Mouse (Mus musculus): ENCODE measurements around the gene Cma2. TPM values are rescaled to one million over a fixed set of nuclear protein-coding genes. Genes with fewer than 3 reads are reported as not detected.

Gene Cma2
- not detected in 2 replicates for polyA plus RNA-seq (2015; fragmentation: Nextera tagmentation; extraction: Ambion mirVana)

GRCm38 (mm10) chr14:55950346-55951030 is at the start of gene Cma2:
TSS of gene Cma2 (plus strand) at chr14:55950980.
- 80% methylated on average over 6 of the region's 6 CpGs for WGBS
- no peaks in the 10 kb centered on the region for H3K27me3 ChIP-seq

DNA sequence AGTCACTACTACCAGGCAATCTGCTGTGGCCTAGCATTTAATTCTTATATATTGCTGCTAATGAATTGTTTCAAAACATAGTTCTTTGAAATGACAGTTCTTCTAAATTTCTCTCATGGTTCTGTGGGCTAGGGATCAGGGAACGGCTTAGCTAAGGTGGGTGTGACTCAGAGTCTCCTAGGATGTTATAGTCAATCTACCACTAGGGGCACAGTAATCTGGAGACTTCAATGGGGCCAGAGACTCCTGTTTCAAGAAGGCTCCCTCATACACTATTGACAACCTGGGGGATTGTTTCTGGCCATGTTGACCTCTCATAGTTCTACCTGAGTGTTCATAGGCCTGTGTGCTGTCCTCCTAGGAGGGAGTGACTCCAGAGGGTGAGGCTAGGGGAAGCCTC is 45.3 kb upstream of the Cma2 start:
- Histone ChIP-seq H3K9ac (no peak overlapping the region), H3K9me3 (replicated peaks) (no peaks in the 10 kb centered on the region), H3K4me1 (replicated peaks) (peaks cover 6% of the 10 kb centered on the region), H3K36me3 (no peaks in the 10 kb centered on the region), H3K4me3 (no peak overlapping the region), H3K27me3 (no peaks in the 10 kb centered on the region), H3K27ac (no peak overlapping the region), H3K4me2 (no peak overlapping the region)
- WGBS = 14% methylated on average over 1 of the region's 1 CpGs
- no peak for ATAC-seq (replicated peaks; ENCODE audit: insufficient number of reproducible peaks, insufficient read depth, low FRiP score, low read depth)

More at GRCm38 (mm10) chr14:55950346-55951030, at the start of gene Cma2:
- no peak for ATAC-seq (replicated peaks; ENCODE audit: insufficient number of reproducible peaks, insufficient read depth, low FRiP score, low read depth)
- Histone ChIP-seq H3K4me3 (no peak within 1 kb of the TSS), H3K27ac (no peak within 1 kb of the TSS), H3K4me1 (replicated peaks) (peaks cover 8% of the 10 kb centered on the region), H3K9me3 (replicated peaks) (no peaks in the 10 kb centered on the region), H3K4me2 (no peak within 1 kb of the TSS), H3K9ac (no peak within 1 kb of the TSS), H3K36me3 (no peaks in the 10 kb centered on the region)

- 53% methylated on average over 4 of the region's 4 CpGs for WGBS
These were observed 37.4 kb upstream of the Cma2 start for GRCm38 (mm10) chr14:55913406-55913805.

GRCm38 (mm10) chr14:55918240-55919082 is 32.3 kb upstream of the Cma2 start:
- Histone ChIP-seq H3K27ac (no peak overlapping the region), H3K4me1 (replicated peaks) (peaks cover 6% of the 10 kb centered on the region), H3K9me3 (replicated peaks) (no peaks in the 10 kb centered on the region), H3K4me3 (no peak overlapping the region), H3K36me3 (no peaks in the 10 kb centered on the region), H3K4me2 (no peak overlapping the region), H3K27me3 (no peaks in the 10 kb centered on the region), H3K9ac (no peak overlapping the region)
- no peak for ATAC-seq (replicated peaks; ENCODE audit: insufficient number of reproducible peaks, insufficient read depth, low FRiP score, low read depth)
- 35% methylated on average over 14 of the region's 14 CpGs for WGBS

More at GRCm38 (mm10) chr14:55913406-55913805, 37.4 kb upstream of the Cma2 start:
- H3K4me2 ChIP-seq = no peak overlapping the region
- H3K27me3 ChIP-seq = no peaks in the 10 kb centered on the region
- no peak overlapping the region for H3K9ac ChIP-seq
- no peak overlapping the region for H3K4me3 ChIP-seq
- H3K36me3 ChIP-seq = no peaks in the 10 kb centered on the region
- H3K4me1 ChIP-seq (replicated peaks) = no peaks in the 10 kb centered on the region
- H3K9me3 ChIP-seq (replicated peaks) = no peaks in the 10 kb centered on the region
- ATAC-seq (replicated peaks; ENCODE audit: insufficient number of reproducible peaks, insufficient read depth, low FRiP score, low read depth) = no peak
- no peak overlapping the region for H3K27ac ChIP-seq

GRCm38 (mm10) chr14:55922475-55923232 is 28.1 kb upstream of the Cma2 start:
- Histone ChIP-seq H3K27ac (no peak overlapping the region), H3K4me1 (replicated peaks) (peaks cover 6% of the 10 kb centered on the region), H3K36me3 (no peaks in the 10 kb centered on the region), H3K9ac (peak overlapping the region; percentile 17; the same call in 1 of the 2 replicates), H3K27me3 (no peaks in the 10 kb centered on the region), H3K4me3 (no peak overlapping the region), H3K9me3 (replicated peaks) (no peaks in the 10 kb centered on the region), H3K4me2 (no peak overlapping the region)
- 18% methylated on average over 7 of the region's 7 CpGs for WGBS
- ATAC-seq (replicated peaks; ENCODE audit: insufficient number of reproducible peaks, insufficient read depth, low FRiP score, low read depth) = no peak

DNA sequence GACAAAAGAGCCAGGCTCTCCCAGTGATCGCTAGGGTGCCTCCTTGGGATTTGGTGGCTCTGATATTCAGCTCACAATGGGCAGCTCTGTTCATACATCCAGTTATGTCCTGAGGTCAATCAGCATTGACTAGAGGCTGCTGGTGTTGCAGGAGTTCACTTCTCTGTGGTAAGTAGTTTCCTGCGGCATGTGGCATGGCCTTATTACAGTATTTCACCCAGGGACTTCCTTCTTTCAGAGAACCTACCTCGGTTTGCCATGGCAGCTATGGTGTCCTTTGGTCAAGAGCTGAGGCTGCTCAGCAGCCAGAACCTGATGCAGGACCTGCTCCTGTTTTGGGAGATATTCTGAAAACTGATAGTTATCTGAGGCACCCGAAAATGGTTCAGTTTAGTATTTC is 23.9 kb upstream of the Cma2 start:
- H3K4me2 ChIP-seq = no peak overlapping the region
- no peak overlapping the region for H3K9ac ChIP-seq
- 79% methylated on average over 4 of the region's 4 CpGs for WGBS
- H3K9me3 ChIP-seq (replicated peaks) = no peaks in the 10 kb centered on the region
- no peaks in the 10 kb centered on the region for H3K36me3 ChIP-seq
- H3K27ac ChIP-seq = no peak overlapping the region
- no peak overlapping the region for H3K4me3 ChIP-seq
- H3K27me3 ChIP-seq = no peaks in the 10 kb centered on the region
- ATAC-seq (replicated peaks; ENCODE audit: insufficient number of reproducible peaks, insufficient read depth, low FRiP score, low read depth) = no peak
- peaks cover 6% of the 10 kb centered on the region for H3K4me1 ChIP-seq (replicated peaks)

DNA sequence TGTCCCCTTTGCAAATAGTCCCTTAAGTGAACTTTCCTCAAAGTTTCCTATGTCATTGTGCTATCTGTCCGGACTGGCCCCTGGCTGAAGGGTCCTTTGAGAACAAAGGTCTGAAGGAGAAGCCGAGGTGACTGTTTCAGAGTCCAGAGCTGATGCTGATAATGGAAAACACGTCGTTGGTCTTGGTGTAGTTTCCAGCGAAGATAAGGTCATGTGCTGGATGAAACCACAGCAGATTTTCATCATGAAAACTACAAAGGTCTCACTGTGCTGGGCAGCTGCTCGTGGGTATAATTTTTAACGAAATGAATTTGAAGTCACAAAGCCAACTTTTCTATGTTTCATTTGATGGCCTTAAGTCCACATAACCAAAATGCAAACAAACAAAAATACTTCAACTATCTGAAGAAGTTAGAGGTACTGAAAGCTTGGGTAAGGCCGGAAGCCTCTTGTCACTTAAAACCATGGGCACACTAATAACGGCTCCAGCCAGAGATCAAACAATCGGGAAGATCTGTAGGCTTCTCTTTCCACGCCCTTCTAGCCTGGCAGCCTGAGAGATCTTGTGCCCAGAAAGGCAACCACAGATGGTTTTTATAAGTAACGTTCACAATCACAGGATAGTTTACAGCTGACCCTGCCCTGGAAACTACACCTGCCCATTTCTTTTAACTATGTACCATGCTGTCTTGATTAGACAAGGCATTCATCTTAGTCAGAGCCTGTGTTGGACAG is 21.4 kb upstream of the Cma2 start:
- no peaks in the 10 kb centered on the region; the same call in 1 of the 2 replicates for H3K4me1 ChIP-seq (replicated peaks)
- no peaks in the 10 kb centered on the region for H3K27me3 ChIP-seq
- H3K4me2 ChIP-seq = no peak overlapping the region
- H3K4me3 ChIP-seq = no peak overlapping the region
- no peak overlapping the region for H3K27ac ChIP-seq
- no peaks in the 10 kb centered on the region for H3K36me3 ChIP-seq
- no peak overlapping the region for H3K9ac ChIP-seq
- no peaks in the 10 kb centered on the region for H3K9me3 ChIP-seq (replicated peaks)
- no peak for ATAC-seq (replicated peaks; ENCODE audit: insufficient number of reproducible peaks, insufficient read depth, low FRiP score, low read depth)
- 51% methylated on average over 12 of the region's 12 CpGs for WGBS

DNA sequence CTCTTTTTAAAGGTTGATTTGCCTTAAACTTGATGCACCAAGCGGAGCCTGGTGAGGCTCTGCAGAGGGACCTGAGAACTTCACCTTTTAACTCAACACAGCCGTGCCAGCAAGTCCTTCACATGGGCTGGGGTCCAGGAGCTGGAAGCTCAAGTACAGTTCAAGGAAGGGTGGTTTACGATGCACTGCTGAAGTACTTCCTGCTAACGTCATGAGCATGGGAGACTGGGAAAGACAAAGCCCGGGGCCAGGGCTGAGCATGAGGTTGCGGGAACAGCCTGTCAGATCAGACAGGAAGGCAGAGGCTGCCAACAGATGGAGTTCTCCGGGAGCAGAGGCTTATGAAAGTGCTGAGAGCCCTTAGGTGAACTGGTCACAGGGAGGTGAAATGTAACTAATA is 17.2 kb upstream of the Cma2 start:
- Histone ChIP-seq H3K27me3 (no peaks in the 10 kb centered on the region), H3K27ac (no peak overlapping the region), H3K36me3 (no peaks in the 10 kb centered on the region), H3K9me3 (replicated peaks) (no peaks in the 10 kb centered on the region), H3K4me2 (0 out of 2 replicates have a peak overlapping the region, but pooled peaks have one; percentile 5), H3K4me1 (replicated peaks) (no peaks in the 10 kb centered on the region; the same call in 1 of the 2 replicates), H3K9ac (no peak overlapping the region), H3K4me3 (no peak overlapping the region)
- no peak; the same call in 1 of the 2 replicates for ATAC-seq (replicated peaks; ENCODE audit: insufficient number of reproducible peaks, insufficient read depth, low FRiP score, low read depth)
- WGBS = 26% methylated on average over 7 of the region's 7 CpGs

GRCm38 (mm10) chr14:55940070-55940800 is 10.5 kb upstream of the Cma2 start:
- Histone ChIP-seq H3K27me3 (no peaks in the 10 kb centered on the region), H3K9me3 (replicated peaks) (no peaks in the 10 kb centered on the region), H3K27ac (no peak overlapping the region), H3K4me1 (replicated peaks) (no peaks in the 10 kb centered on the region), H3K4me2 (no peak overlapping the region), H3K36me3 (no peaks in the 10 kb centered on the region), H3K9ac (no peak overlapping the region), H3K4me3 (no peak overlapping the region)
- 45% methylated on average over 7 of the region's 7 CpGs for WGBS
- no peak for ATAC-seq (replicated peaks; ENCODE audit: insufficient number of reproducible peaks, insufficient read depth, low FRiP score, low read depth)

GRCm38 (mm10) chr14:55943601-55944000 is 7.2 kb upstream of the Cma2 start:
- Histone ChIP-seq H3K4me3 (no peak overlapping the region), H3K4me2 (no peak overlapping the region), H3K9me3 (replicated peaks) (no peaks in the 10 kb centered on the region), H3K27ac (no peak overlapping the region), H3K4me1 (replicated peaks) (peaks cover 8% of the 10 kb centered on the region), H3K36me3 (no peaks in the 10 kb centered on the region), H3K27me3 (no peaks in the 10 kb centered on the region), H3K9ac (no peak overlapping the region)
- ATAC-seq (replicated peaks; ENCODE audit: insufficient number of reproducible peaks, insufficient read depth, low FRiP score, low read depth) = no peak
- 50% methylated on average over 11 of the region's 11 CpGs for WGBS
